Mouse (Mus musculus) heart, postnatal 14 days (tissue): ENCODE measurements around the gene Canx. TPM values are rescaled to one million over a fixed set of nuclear protein-coding genes. Genes with fewer than 3 reads are reported as not detected.

Experiments used
- DNase-seq, 2 experiments: peaks; one replicate each; pipeline ENCODE4 v3.0.0; 2021 to 2022
- intact Hi-C: fragments of 180-260 bp; cut with DNase I; formaldehyde crosslinking; loops from one replicate; pipeline ENCODE4 v1.15.1; 2025
- microRNA-seq, 2 experiments: library from miRNA; unstranded; fragments of <30 nt; microRNA quantifications; one replicate each; pipeline ENCODE4 v1.2.0; 2021 to 2022
- total RNA-seq, 2 experiments: library from RNA; stranded (reverse); gene quantifications; 2 replicates each; pipeline ENCODE4 v1.2.3; 2021

The Canx gene
- total RNA-seq, 2 experiments from 2014 or later: 212 to 246 TPM

DNA sequence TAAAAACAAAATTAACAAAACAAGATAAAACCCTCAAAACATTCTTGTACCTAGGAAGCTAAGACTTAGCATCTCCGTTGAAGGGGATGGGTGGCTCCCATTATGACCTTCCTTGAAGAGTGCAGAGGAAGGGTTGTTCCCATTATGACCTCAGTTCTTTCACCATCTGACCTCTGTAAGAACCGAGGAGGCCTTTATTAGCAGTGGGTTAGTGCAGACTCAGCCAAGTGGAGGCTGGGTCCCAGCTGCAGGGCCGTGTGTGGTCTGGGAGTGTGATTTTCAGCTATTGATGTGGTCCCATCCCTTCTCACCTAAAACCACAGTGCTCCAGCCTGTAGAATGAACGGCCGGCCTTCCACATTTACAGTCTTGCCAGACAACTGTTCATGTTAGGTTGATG is 80.2 kb downstream of the Canx start:
- no peak for DNase-seq
- intact Hi-C loops: no loop called here

Small RNAs within 50 kb of the gene (microRNA-seq; reads per million reads assigned to microRNA genes)
- 0 reads per million in 2 experiments for gene Mir804

Other genes starting within 250 kb of the Canx start
- gene Tbc1d9b, start 194.3 kb downstream of the Canx start, total RNA-seq: 10 to 100 TPM; 41.8 to 43.4 TPM
- 1 to 10 TPM; 3.4 to 4.3 TPM for gene Mrnip, start 151.2 kb downstream of the Canx start, total RNA-seq
- 100 to 1,000 TPM; 234 to 282 TPM for gene Sqstm1, start 114.8 kb downstream of the Canx start, total RNA-seq
- 100 to 1,000 TPM in 1 of 2 experiments, 10 to 100 TPM in 1; 97.2 to 101 TPM for gene Mgat4b, start 114.8 kb downstream of the Canx start, total RNA-seq
- gene Ltc4s, start 87.1 kb downstream of the Canx start, total RNA-seq: 1 to 10 TPM; 7.4 to 8.7 TPM
- gene Maml1, start 33.4 kb downstream of the Canx start, total RNA-seq: 10 to 100 TPM; 14.7 to 17.8 TPM
- gene Cby3, start 28.8 kb upstream of the Canx start, total RNA-seq: not detected
- gene Hnrnph1, start 51.3 kb upstream of the Canx start, total RNA-seq: 100 to 1,000 TPM; 134 to 140 TPM
- 10 to 100 TPM; 27.1 to 27.7 TPM for gene Rufy1, start 105.5 kb upstream of the Canx start, total RNA-seq